Mouse (Mus musculus): ENCODE results near the gene Ccdc63. TPM values are rescaled to one million over a fixed set of nuclear protein-coding genes. Genes with fewer than 3 reads are reported as not detected.
A peak's percentile ranks its signal among the peaks of the same experiment; 100 is the strongest.
"Not testable (repeated sequence)": the region's sequence is repeated elsewhere in the genome, so short reads cannot be mapped to it uniquely, and the experiment has no call there.

The Ccdc63 gene
- polyA plus RNA-seq, 1 experiment from 2014 or later: 0.56 TPM

GRCm38 (mm10) chr5:122144825-122145224 lies 4.2 kb upstream of the Ccdc63 start:
- Histone ChIP-seq H3K27me3 (ENCODE audit: control insufficient read depth, insufficient read depth, low read length) (no peaks in the 10 kb centered on the region), H3K4me1 (ENCODE audit: control insufficient read depth, insufficient read depth, low read length) (peaks cover 14% of the 10 kb centered on the region), H3K27ac (ENCODE audit: low read length) (peak overlapping the region; percentile 86), H3K4me2 (ENCODE audit: low read depth, low read length) (peak overlapping the region; percentile 50), H3K9me3 (replicated peaks; ENCODE audit: control insufficient read depth, low read length) (no peaks in the 10 kb centered on the region), H3K36me3 (ENCODE audit: control insufficient read depth, insufficient read depth) (no peaks in the 10 kb centered on the region), H3K9ac (ENCODE audit: low read length) (no peak overlapping the region), H3K4me3 (ENCODE audit: low read length) (no peak overlapping the region)
- WGBS: 74% methylated on average over 4 of the region's 4 CpGs
- no peak for ATAC-seq (replicated peaks; ENCODE audit: extremely low read depth, insufficient read depth, low FRiP score)

- Histone ChIP-seq H3K4me1 (ENCODE audit: control insufficient read depth, insufficient read depth, low read length) (peaks cover 14% of the 10 kb centered on the region), H3K27me3 (ENCODE audit: control insufficient read depth, insufficient read depth, low read length) (no peaks in the 10 kb centered on the region), H3K4me3 (ENCODE audit: low read length) (no peak overlapping the region), H3K27ac (ENCODE audit: low read length) (peak overlapping the region; percentile 71), H3K9me3 (replicated peaks; ENCODE audit: control insufficient read depth, low read length) (no peaks in the 10 kb centered on the region), H3K9ac (ENCODE audit: low read length) (peak overlapping the region; percentile 49; the same call in 1 of the 2 replicates), H3K36me3 (ENCODE audit: control insufficient read depth, insufficient read depth) (no peaks in the 10 kb centered on the region), H3K4me2 (ENCODE audit: low read depth, low read length) (peak overlapping the region; percentile 8)
- WGBS: 36% methylated on average over 15 of the region's 15 CpGs
- ATAC-seq (replicated peaks; ENCODE audit: extremely low read depth, insufficient read depth, low FRiP score): peak; percentile 49; the same call in 1 of the 2 replicates
These were observed 2.9 kb upstream of the Ccdc63 start for GRCm38 (mm10) chr5:122143543-122143942.

GRCm38 (mm10) chr5:122142230-122142992 lies 1.8 kb upstream of the Ccdc63 start:
- 55% methylated on average over 7 of the region's 8 CpGs for WGBS
- H3K27me3 ChIP-seq (ENCODE audit: control insufficient read depth, insufficient read depth, low read length): no peaks in the 10 kb centered on the region
- H3K27ac ChIP-seq (ENCODE audit: low read length): 0 out of 2 replicates have a peak overlapping the region, but pooled peaks have one; percentile 10
- no peaks in the 10 kb centered on the region for H3K36me3 ChIP-seq (ENCODE audit: control insufficient read depth, insufficient read depth)
- H3K4me3 ChIP-seq (ENCODE audit: low read length): no peak overlapping the region
- ATAC-seq (replicated peaks; ENCODE audit: extremely low read depth, insufficient read depth, low FRiP score): no peak
- no peaks in the 10 kb centered on the region for H3K9me3 ChIP-seq (replicated peaks; ENCODE audit: control insufficient read depth, low read length)
- H3K4me1 ChIP-seq (ENCODE audit: control insufficient read depth, insufficient read depth, low read length): peaks cover 16% of the 10 kb centered on the region
- H3K4me2 ChIP-seq (ENCODE audit: low read depth, low read length): no peak overlapping the region
- H3K9ac ChIP-seq (ENCODE audit: low read length): no peak overlapping the region

- not testable (repeated sequence) for ATAC-seq (replicated peaks; ENCODE audit: extremely low read depth, insufficient read depth, low FRiP score); H3K27ac ChIP-seq (ENCODE audit: low read length); H3K9me3 ChIP-seq (replicated peaks; ENCODE audit: control insufficient read depth, low read length); H3K4me2 ChIP-seq (ENCODE audit: low read depth, low read length); H3K4me3 ChIP-seq (ENCODE audit: low read length); H3K9ac ChIP-seq (ENCODE audit: low read length); H3K36me3 ChIP-seq (ENCODE audit: control insufficient read depth, insufficient read depth); H3K27me3 ChIP-seq (ENCODE audit: control insufficient read depth, insufficient read depth, low read length)
- peaks cover 35% of the 10 kb centered on the region for H3K4me1 ChIP-seq (ENCODE audit: control insufficient read depth, insufficient read depth, low read length)
- 72% methylated on average over 2 of the region's 2 CpGs for WGBS
These were observed 852 bp downstream of the Ccdc63 start for GRCm38 (mm10) chr5:122139771-122140170.

- no peaks in the 10 kb centered on the region for H3K36me3 ChIP-seq (ENCODE audit: control insufficient read depth, insufficient read depth)
- ATAC-seq (replicated peaks; ENCODE audit: extremely low read depth, insufficient read depth, low FRiP score): no peak
- H3K9ac ChIP-seq (ENCODE audit: low read length): no peak overlapping the region
- H3K27ac ChIP-seq (ENCODE audit: low read length): no peak overlapping the region
- peaks cover 34% of the 10 kb centered on the region for H3K4me1 ChIP-seq (ENCODE audit: control insufficient read depth, insufficient read depth, low read length)
- 83% methylated on average over 15 of the region's 15 CpGs for WGBS
- no peak overlapping the region for H3K4me3 ChIP-seq (ENCODE audit: low read length)
- no peaks in the 10 kb centered on the region for H3K9me3 ChIP-seq (replicated peaks; ENCODE audit: control insufficient read depth, low read length)
- no peaks in the 10 kb centered on the region for H3K27me3 ChIP-seq (ENCODE audit: control insufficient read depth, insufficient read depth, low read length)
- H3K4me2 ChIP-seq (ENCODE audit: low read depth, low read length): no peak overlapping the region
These were observed 1.8 kb downstream of the Ccdc63 start for GRCm38 (mm10) chr5:122138856-122139255.

- Histone ChIP-seq H3K4me2 (ENCODE audit: low read depth, low read length) (peak overlapping the region; percentile 23), H3K36me3 (ENCODE audit: control insufficient read depth, insufficient read depth) (no peaks in the 10 kb centered on the region), H3K4me3 (ENCODE audit: low read length) (no peak overlapping the region), H3K27ac (ENCODE audit: low read length) (peak overlapping the region; percentile 89), H3K4me1 (ENCODE audit: control insufficient read depth, insufficient read depth, low read length) (peaks cover 30% of the 10 kb centered on the region), H3K27me3 (ENCODE audit: control insufficient read depth, insufficient read depth, low read length) (no peaks in the 10 kb centered on the region), H3K9me3 (replicated peaks; ENCODE audit: control insufficient read depth, low read length) (no peaks in the 10 kb centered on the region), H3K9ac (ENCODE audit: low read length) (peak overlapping the region; percentile 58)
- WGBS: 28% methylated on average over 14 of the region's 14 CpGs
- peak; percentile 81 for ATAC-seq (replicated peaks; ENCODE audit: extremely low read depth, insufficient read depth, low FRiP score)
These were observed 3.9 kb downstream of the Ccdc63 start for GRCm38 (mm10) chr5:122136508-122137408.

GRCm38 (mm10) chr5:122135290-122135882 lies 5.2 kb downstream of the Ccdc63 start:
- Histone ChIP-seq H3K4me3 (ENCODE audit: low read length) (no peak overlapping the region), H3K9me3 (replicated peaks; ENCODE audit: control insufficient read depth, low read length) (no peaks in the 10 kb centered on the region), H3K36me3 (ENCODE audit: control insufficient read depth, insufficient read depth) (no peaks in the 10 kb centered on the region), H3K27ac (ENCODE audit: low read length) (peak overlapping the region; percentile 89), H3K4me1 (ENCODE audit: control insufficient read depth, insufficient read depth, low read length) (peaks cover 32% of the 10 kb centered on the region), H3K9ac (ENCODE audit: low read length) (no peak overlapping the region), H3K27me3 (ENCODE audit: control insufficient read depth, insufficient read depth, low read length) (no peaks in the 10 kb centered on the region), H3K4me2 (ENCODE audit: low read depth, low read length) (no peak overlapping the region)
- no peak for ATAC-seq (replicated peaks; ENCODE audit: extremely low read depth, insufficient read depth, low FRiP score)
- 61% methylated on average over 3 of the region's 3 CpGs for WGBS

- Histone ChIP-seq H3K4me3 (ENCODE audit: low read length) (no peak overlapping the region), H3K27ac (ENCODE audit: low read length) (0 out of 2 replicates have a peak overlapping the region, but pooled peaks have one; percentile 6), H3K36me3 (ENCODE audit: control insufficient read depth, insufficient read depth) (no peaks in the 10 kb centered on the region), H3K9me3 (replicated peaks; ENCODE audit: control insufficient read depth, low read length) (no peaks in the 10 kb centered on the region), H3K4me2 (ENCODE audit: low read depth, low read length) (no peak overlapping the region), H3K4me1 (ENCODE audit: control insufficient read depth, insufficient read depth, low read length) (peaks cover 32% of the 10 kb centered on the region), H3K9ac (ENCODE audit: low read length) (no peak overlapping the region), H3K27me3 (ENCODE audit: control insufficient read depth, insufficient read depth, low read length) (no peaks in the 10 kb centered on the region)
- 86% methylated on average over 14 of the region's 14 CpGs for WGBS
- no peak for ATAC-seq (replicated peaks; ENCODE audit: extremely low read depth, insufficient read depth, low FRiP score)
These were observed 6.0 kb downstream of the Ccdc63 start for GRCm38 (mm10) chr5:122134395-122135289.

All from heart, embryonic 16.5 days (tissue).